Mouse (Mus musculus): ENCODE data around the gene Cideb.

- TF ChIP-seq POLR2AphosphoS2 (IDR thresholded peaks at IDR 0.05; ENCODE audit: insufficient read length, low read depth) (no peak), MYOG (IDR thresholded peaks at IDR 0.05; ENCODE audit: control insufficient read depth in 1 of 3, insufficient read depth in 1 of 3, insufficient read length in 2 of 3, low read depth in 2 of 3) (no peak), TCF12 (IDR thresholded peaks at IDR 0.05; ENCODE audit: insufficient read depth, poor library complexity, severe bottlenecking) (no peak), POLR2A (IDR thresholded peaks at IDR 0.05; ENCODE audit: insufficient read length, low read depth) (no peak), CEBPB (IDR thresholded peaks at IDR 0.05; ENCODE audit: insufficient read depth, poor library complexity, severe bottlenecking) (no peak), USF1 (IDR thresholded peaks at IDR 0.05; ENCODE audit: low read depth) (no peak), E2F4 (IDR thresholded peaks at IDR 0.05; ENCODE audit: insufficient read depth) (no peak), REST (IDR thresholded peaks at IDR 0.05; ENCODE audit: insufficient read depth, insufficient read length) (no peak), SRF (IDR thresholded peaks at IDR 0.05; ENCODE audit: control insufficient read depth, insufficient read length, low read depth) (no peak), MYOD1 (IDR thresholded peaks at IDR 0.05; ENCODE audit: control insufficient read depth in 1 of 3, insufficient read length in 2 of 3, low read depth in 2 of 3) (no peak), MAX (IDR thresholded peaks at IDR 0.05; ENCODE audit: low read depth) (no peak), TCF3 (IDR thresholded peaks at IDR 0.05; ENCODE audit: insufficient read length, low read depth) (no peak)
These were observed 38.5 kb downstream of the Cideb start for GRCm38 (mm10) chr14:55719737-55720136.
